Mouse (Mus musculus): ENCODE measurements around the gene Pofut2.

DNA sequence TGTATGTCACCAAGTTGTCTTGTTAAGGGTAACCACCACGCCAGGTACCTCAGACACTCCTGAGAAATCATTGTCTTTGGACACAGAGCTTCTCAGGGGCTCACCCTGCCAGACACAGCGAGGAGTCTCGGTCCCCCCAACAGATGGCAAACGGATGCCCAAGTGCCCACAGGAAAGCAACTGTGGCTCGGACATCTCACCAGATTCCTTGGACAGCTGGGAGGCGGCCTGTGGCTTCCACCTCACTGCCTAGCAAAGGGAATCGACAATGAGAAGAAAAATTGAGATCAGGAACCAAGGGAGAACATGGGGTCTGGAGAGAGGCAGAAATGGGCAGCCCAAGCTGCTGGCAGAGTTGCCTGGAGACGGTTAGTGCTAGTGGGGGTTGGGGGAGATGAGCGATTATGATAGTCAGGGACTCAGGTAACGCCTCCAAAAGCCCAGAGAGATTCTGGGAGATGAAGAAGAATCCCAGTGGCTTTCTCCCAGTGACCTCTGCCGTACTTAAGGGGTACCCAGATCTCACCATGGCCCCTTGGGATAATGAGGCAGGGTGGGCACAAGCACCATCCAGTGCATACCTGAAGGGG lies 36.0 kb upstream of the Pofut2 start:
- TF ChIP-seq ZNF384 (IDR thresholded peaks at IDR 0.05; ENCODE audit: low read depth, low read length) (no peak), MAZ (IDR thresholded peaks at IDR 0.05; ENCODE audit: low read depth, low read length) (no peak; the same call in 1 of the 2 replicates), USF2 (IDR thresholded peaks at IDR 0.05; ENCODE audit: borderline replicate concordance in 1 of 2, insufficient read depth in 1 of 2, low read depth in 1 of 2, low read length in 2 of 2) (no peak), POLR2A (IDR thresholded peaks at IDR 0.05; ENCODE audit: control insufficient read depth in 1 of 2, insufficient read depth in 1 of 2, low read depth in 1 of 2, low read length in 2 of 2, poor library complexity in 1 of 2) (no peak), EP300 (IDR thresholded peaks at IDR 0.05; ENCODE audit: low read depth in 1 of 2, low read length in 2 of 2) (peak; percentile 56 to 74), POLR2AphosphoS2 (IDR thresholded peaks at IDR 0.05; ENCODE audit: low read length) (no peak), CTCF (IDR thresholded peaks at IDR 0.05 in 2 of 3, conservative IDR thresholded peaks at IDR 0.05 in 1 of 3; ENCODE audit: control insufficient read depth in 1 of 3, insufficient read depth in 1 of 3, low read depth in 2 of 3, low read length in 3 of 3, poor library complexity in 1 of 3, severe bottlenecking in 1 of 3) (no peak), BHLHE40 (IDR thresholded peaks at IDR 0.05; ENCODE audit: borderline replicate concordance, low read depth, low read length) (no peak), KAT2A (conservative IDR thresholded peaks at IDR 0.05; ENCODE audit: low read depth, low read length) (no peak), UBTF (IDR thresholded peaks at IDR 0.05; ENCODE audit: borderline replicate concordance, insufficient read depth, low read depth, low read length) (no peak), ZKSCAN1 (IDR thresholded peaks at IDR 0.05; ENCODE audit: low read depth, low read length) (no peak)
